Mouse (Mus musculus) kidney, embryonic 16.5 days (tissue): ENCODE results near the gene Dnaic2. TPM values are rescaled to one million over a fixed set of nuclear protein-coding genes. Genes with fewer than 3 reads are reported as not detected.

Experiments used
- ATAC-seq: fragments of 200-750 bp; cut with Nextera tagmentation; 2 replicates; pipeline ENCODE4 v1.8.0; 2017; ENCODE audit warnings: moderate TSS enrichment; ENCODE audit not compliant: low FRiP score, low TSS enrichment
- H3K27ac ChIP-seq: fragments of 300-500 bp; sonication (generic); 2 replicates; pipeline ENCODE4 v1.5.1; 2014; ENCODE audit warnings: low read length
- H3K27me3 ChIP-seq: fragments of 300-500 bp; sonication (generic); 2 replicates; pipeline ENCODE4 v1.6.1; 2014; ENCODE audit warnings: low read length, control low read depth, mixed read lengths; ENCODE audit not compliant: insufficient read depth
- H3K36me3 ChIP-seq: fragments of 300-500 bp; sonication (generic); 2 replicates; pipeline ENCODE4 v1.6.1; 2014; ENCODE audit warnings: low read length, control low read depth, mixed read lengths; ENCODE audit not compliant: insufficient read depth
- H3K4me1 ChIP-seq: fragments of 300-500 bp; sonication (generic); 2 replicates; pipeline ENCODE4 v1.6.1; 2014; ENCODE audit warnings: low read length, control low read depth, mixed read lengths; ENCODE audit not compliant: insufficient read depth
- H3K4me2 ChIP-seq: fragments of 300-500 bp; sonication (generic); replicated peaks from 2 replicates; pipeline ENCODE4 v1.6.1; 2014; ENCODE audit warnings: low read depth, low read length
- H3K4me3 ChIP-seq: fragments of 300-500 bp; sonication (generic); 2 replicates; pipeline ENCODE4 v1.5.1; 2014; ENCODE audit warnings: mild to moderate bottlenecking, low read length
- H3K9ac ChIP-seq: fragments of 300-500 bp; sonication (generic); replicated peaks from 2 replicates; pipeline ENCODE4 v1.6.1; 2014; ENCODE audit warnings: low read length
- H3K9me3 ChIP-seq: fragments of 300-500 bp; sonication (generic); 2 replicates; pipeline ENCODE4 v1.6.1; 2016; ENCODE audit warnings: low read length, control low read depth
- WGBS: fragments of 180-500 bp; shearing (Covaris S2); extraction: QIAGEN DNeasy Blood & Tissue Kit; methylation state at CpG from one replicate; pipeline ENCODE4 v1.1.7; 2014; 5-methylcytosine and 5-hydroxymethylcytosine counted together
- polyA plus RNA-seq: library from polyadenylated mRNA; unstranded; fragments of >200 nt; fragmentation: Nextera tagmentation; extraction: Ambion mirVana; gene quantifications from 2 replicates; pipeline ENCODE4 v1.2.1, GENCODE M21; 2015

The Dnaic2 gene
- polyA plus RNA-seq, 1 experiment from 2014 or later, result 0.44 TPM

GRCm38 (mm10) chr11:114736111-114736510 lies 8.9 kb downstream of the Dnaic2 start:
- no peak overlapping the region for H3K4me2 ChIP-seq
- H3K9me3 ChIP-seq, result no peaks in the 10 kb centered on the region
- H3K27me3 ChIP-seq, result peaks cover 5% of the 10 kb centered on the region; the same call in 1 of the 2 replicates
- H3K4me1 ChIP-seq, result peaks cover 24% of the 10 kb centered on the region
- H3K36me3 ChIP-seq, result no peaks in the 10 kb centered on the region
- no peak for ATAC-seq
- WGBS, result 77% methylated on average over 2 of the region's 2 CpGs
- H3K9ac ChIP-seq, result no peak overlapping the region
- H3K27ac ChIP-seq, result no peak overlapping the region
- H3K4me3 ChIP-seq, result no peak overlapping the region

GRCm38 (mm10) chr11:114736913-114737624 lies 9.9 kb downstream of the Dnaic2 start:
- Histone ChIP-seq H3K27ac (peak overlapping the region; percentile 45; the same call in 1 of the 2 replicates), H3K4me1 (peaks cover 26% of the 10 kb centered on the region), H3K27me3 (peaks cover 5% of the 10 kb centered on the region; the same call in 1 of the 2 replicates), H3K9ac (0 out of 2 replicates have a peak overlapping the region, but pooled peaks have one; percentile 6), H3K4me3 (no peak overlapping the region), H3K4me2 (0 out of 2 replicates have a peak overlapping the region, but pooled peaks have one; percentile 1), H3K36me3 (no peaks in the 10 kb centered on the region), H3K9me3 (no peaks in the 10 kb centered on the region)
- ATAC-seq, result peak; percentile 14; the same call in 1 of the 2 replicates
- WGBS, result 31% methylated on average over 11 of the region's 11 CpGs

- Histone ChIP-seq H3K36me3 (no peaks in the 10 kb centered on the region), H3K9me3 (no peaks in the 10 kb centered on the region), H3K27ac (no peak overlapping the region), H3K4me3 (no peak overlapping the region), H3K4me2 (no peak overlapping the region), H3K27me3 (peaks cover 5% of the 10 kb centered on the region; the same call in 1 of the 2 replicates), H3K9ac (no peak overlapping the region), H3K4me1 (peaks cover 29% of the 10 kb centered on the region)
- no peak; the same call in 1 of the 2 replicates for ATAC-seq
- 17% methylated on average over 10 of the region's 10 CpGs for WGBS
Measured at GRCm38 (mm10) chr11:114740598-114740997, 13.4 kb downstream of the Dnaic2 start.

GRCm38 (mm10) chr11:114741451-114741850 lies 14.2 kb downstream of the Dnaic2 start:
- WGBS, result 35% methylated on average over 6 of the region's 6 CpGs
- no peak overlapping the region for H3K4me3 ChIP-seq
- H3K27ac ChIP-seq, result no peak overlapping the region
- peaks cover 29% of the 10 kb centered on the region for H3K4me1 ChIP-seq
- H3K36me3 ChIP-seq, result no peaks in the 10 kb centered on the region
- no peak for ATAC-seq
- H3K9ac ChIP-seq, result no peak overlapping the region
- H3K4me2 ChIP-seq, result no peak overlapping the region
- peaks cover 5% of the 10 kb centered on the region; the same call in 1 of the 2 replicates for H3K27me3 ChIP-seq
- no peaks in the 10 kb centered on the region for H3K9me3 ChIP-seq

GRCm38 (mm10) chr11:114745134-114745533 lies 17.9 kb downstream of the Dnaic2 start:
- peak overlapping the region; percentile 37; the same call in 1 of the 2 replicates for H3K4me2 ChIP-seq

GRCm38 (mm10) chr11:114747564-114748138 lies 20.4 kb downstream of the Dnaic2 start:
- Histone ChIP-seq H3K4me3 (no peak overlapping the region), H3K36me3 (no peaks in the 10 kb centered on the region), H3K9ac (no peak overlapping the region), H3K9me3 (no peaks in the 10 kb centered on the region), H3K4me1 (peaks cover 4% of the 10 kb centered on the region; the same call in 1 of the 2 replicates), H3K4me2 (no peak overlapping the region), H3K27ac (no peak overlapping the region), H3K27me3 (no peaks in the 10 kb centered on the region)
- WGBS, result 51% methylated on average over 12 of the region's 12 CpGs
- no peak for ATAC-seq

More at GRCm38 (mm10) chr11:114745134-114745533, 17.9 kb downstream of the Dnaic2 start:
- Histone ChIP-seq H3K27me3 (no peaks in the 10 kb centered on the region), H3K27ac (no peak overlapping the region), H3K9ac (0 out of 2 replicates have a peak overlapping the region, but pooled peaks have one; percentile 46), H3K4me3 (no peak overlapping the region), H3K4me1 (peaks cover 15% of the 10 kb centered on the region), H3K9me3 (no peaks in the 10 kb centered on the region), H3K36me3 (no peaks in the 10 kb centered on the region)
- 2% methylated on average over 12 of the region's 12 CpGs for WGBS
- ATAC-seq, result peak; percentile 78; the same call in 1 of the 2 replicates

GRCm38 (mm10) chr11:114764820-114765818 lies 37.9 kb downstream of the Dnaic2 start, which contains the start of gene Kif19a:
Gene Kif19a (plus strand): TSS chr11:114765388.
- Histone ChIP-seq H3K4me3 (peak within 1 kb of the TSS; percentile 57), H3K4me2 (peak within 1 kb of the TSS; percentile 96), H3K36me3 (no peaks in the 10 kb centered on the region), H3K9me3 (no peaks in the 10 kb centered on the region), H3K9ac (peak within 1 kb of the TSS; percentile 59), H3K27ac (no peak within 1 kb of the TSS), H3K4me1 (0 out of 2 replicates have a peak, but pooled peaks cover 3% of the 10 kb centered on the region), H3K27me3 (peaks cover 17% of the 10 kb centered on the region)
- ATAC-seq, result peak; percentile 86
- 3% methylated on average over 51 of the region's 51 CpGs for WGBS

GRCm38 (mm10) chr11:114769911-114770310 lies 42.7 kb downstream of the Dnaic2 start:
- H3K4me1 ChIP-seq, result 0 out of 2 replicates have a peak, but pooled peaks cover under 1% of the 10 kb centered on the region
- no peak overlapping the region for H3K4me3 ChIP-seq
- H3K36me3 ChIP-seq, result no peaks in the 10 kb centered on the region
- ATAC-seq, result 0 out of 2 replicates have a peak, but pooled peaks have one; percentile 3
- 56% methylated on average over 6 of the region's 6 CpGs for WGBS
- H3K27me3 ChIP-seq, result peaks cover 17% of the 10 kb centered on the region
- no peak overlapping the region for H3K4me2 ChIP-seq
- no peaks in the 10 kb centered on the region for H3K9me3 ChIP-seq
- no peak overlapping the region for H3K9ac ChIP-seq
- no peak overlapping the region for H3K27ac ChIP-seq

GRCm38 (mm10) chr11:114771896-114772295 lies 44.7 kb downstream of the Dnaic2 start:
- Histone ChIP-seq H3K4me3 (no peak overlapping the region), H3K4me2 (no peak overlapping the region), H3K4me1 (no peaks in the 10 kb centered on the region), H3K27ac (no peak overlapping the region), H3K27me3 (peaks cover 3% of the 10 kb centered on the region; the same call in 1 of the 2 replicates), H3K9ac (no peak overlapping the region), H3K9me3 (no peaks in the 10 kb centered on the region), H3K36me3 (no peaks in the 10 kb centered on the region)
- WGBS, result 65% methylated on average over 2 of the region's 2 CpGs
- ATAC-seq, result no peak
